Mouse (Mus musculus) spleen, adult 12 weeks (tissue): Measurements from ENCODE around the gene Zdhhc1.

Experiments
- DNase-seq: peaks from one replicate; pipeline ENCODE4 v3.0.0; 2022; ENCODE audit warnings: low spot score

Zdhhc1 gene

GRCm38 (mm10) chr8:105454088-105454487 lies 42.6 kb downstream of the Zdhhc1 start:
- DNase-seq: no peak

GRCm38 (mm10) chr8:105453296-105453695 lies 43.4 kb downstream of the Zdhhc1 start:
- no peak for DNase-seq

- no peak for DNase-seq
Measured at GRCm38 (mm10) chr8:105451903-105452603, 44.6 kb downstream of the Zdhhc1 start.

- DNase-seq: no peak
Measured at GRCm38 (mm10) chr8:105450977-105451376, 45.7 kb downstream of the Zdhhc1 start.

GRCm38 (mm10) chr8:105448596-105448995 lies 48.1 kb downstream of the Zdhhc1 start:
- DNase-seq: no peak

- DNase-seq: no peak
Measured at GRCm38 (mm10) chr8:105448188-105448587, 48.5 kb downstream of the Zdhhc1 start.

GRCm38 (mm10) chr8:105446127-105446552 lies 50.6 kb downstream of the Zdhhc1 start:
- no peak for DNase-seq

GRCm38 (mm10) chr8:105445296-105446126 lies 51.2 kb downstream of the Zdhhc1 start:
- DNase-seq: no peak

- DNase-seq: no peak
Measured at GRCm38 (mm10) chr8:105442661-105443060, 54.0 kb downstream of the Zdhhc1 start.

GRCm38 (mm10) chr8:105441433-105441832 lies 55.3 kb downstream of the Zdhhc1 start:
- peak; percentile 26 for DNase-seq

- peak; percentile 27 for DNase-seq
Measured at GRCm38 (mm10) chr8:105438865-105439264, 57.8 kb downstream of the Zdhhc1 start.

GRCm38 (mm10) chr8:105437078-105437748 lies 59.5 kb downstream of the Zdhhc1 start:
- DNase-seq: no peak

- DNase-seq: no peak
Measured at GRCm38 (mm10) chr8:105436218-105436617, 60.5 kb downstream of the Zdhhc1 start.

GRCm38 (mm10) chr8:105434136-105434535 lies 62.6 kb downstream of the Zdhhc1 start:
- DNase-seq: no peak

GRCm38 (mm10) chr8:105433511-105433910 lies 63.2 kb downstream of the Zdhhc1 start:
- DNase-seq: no peak

GRCm38 (mm10) chr8:105433021-105433420 lies 63.7 kb downstream of the Zdhhc1 start:
- no peak for DNase-seq

GRCm38 (mm10) chr8:105431743-105432515 lies 64.8 kb downstream of the Zdhhc1 start:
- no peak for DNase-seq

GRCm38 (mm10) chr8:105426878-105427277 lies 69.8 kb downstream of the Zdhhc1 start:
- no peak for DNase-seq
